Mouse (Mus musculus): Measurements from ENCODE around the gene Adgrg5. TPM values are rescaled to one million over a fixed set of nuclear protein-coding genes. Genes with fewer than 3 reads are reported as not detected.

Gene Adgrg5
- polyA plus RNA-seq, 1 experiment from 2014 or later: 0.05 TPM

GRCm38 (mm10) chr8:94917851-94918495 is 5.5 kb upstream of the Adgrg5 start, which contains the start of gene Ccdc102a:
TSS of gene Ccdc102a (minus strand) at chr8:94918098.
- peak within 1 kb of the TSS; percentile 81 for H3K4me3 ChIP-seq
- peaks cover 41% of the 10 kb centered on the region for H3K4me1 ChIP-seq
- peak within 1 kb of the TSS; percentile 78 for H3K4me2 ChIP-seq (replicated peaks)
- peaks cover 9% of the 10 kb centered on the region for H3K27me3 ChIP-seq
- peak within 1 kb of the TSS; percentile 83 for H3K9ac ChIP-seq
- peak within 1 kb of the TSS; percentile 86 for H3K27ac ChIP-seq
- WGBS: 1% methylated on average over 43 of the region's 51 CpGs
- ATAC-seq (ENCODE audit: insufficient number of reproducible peaks, insufficient read depth, low FRiP score, low TSS enrichment): peak; percentile 17; the same call in 1 of the 2 replicates
- H3K9me3 ChIP-seq: no peaks in the 10 kb centered on the region
- peaks cover 4% of the 10 kb centered on the region; the same call in 1 of the 2 replicates for H3K36me3 ChIP-seq

GRCm38 (mm10) chr8:94919256-94919655 is 4.2 kb upstream of the Adgrg5 start:
- Histone ChIP-seq H3K4me3 (no peak overlapping the region), H3K9ac (no peak overlapping the region), H3K27ac (no peak overlapping the region), H3K9me3 (no peaks in the 10 kb centered on the region), H3K27me3 (no peaks in the 10 kb centered on the region), H3K36me3 (no peaks in the 10 kb centered on the region), H3K4me1 (peaks cover 28% of the 10 kb centered on the region), H3K4me2 (replicated peaks) (no peak overlapping the region)
- no peak for ATAC-seq (ENCODE audit: insufficient number of reproducible peaks, insufficient read depth, low FRiP score, low TSS enrichment)

GRCm38 (mm10) chr8:94922176-94922575 is 1.3 kb upstream of the Adgrg5 start:
- Histone ChIP-seq H3K9me3 (no peaks in the 10 kb centered on the region), H3K27me3 (no peaks in the 10 kb centered on the region)
- 70% methylated on average over 6 of the region's 6 CpGs for WGBS

GRCm38 (mm10) chr8:94922602-94923001 is 892 bp upstream of the Adgrg5 start:
- WGBS: 28% methylated on average over 8 of the region's 8 CpGs
- H3K9ac ChIP-seq: no peak overlapping the region
- H3K36me3 ChIP-seq: no peaks in the 10 kb centered on the region
- no peak overlapping the region for H3K27ac ChIP-seq
- no peak for ATAC-seq (ENCODE audit: insufficient number of reproducible peaks, insufficient read depth, low FRiP score, low TSS enrichment)
- no peaks in the 10 kb centered on the region for H3K27me3 ChIP-seq
- no peak overlapping the region for H3K4me2 ChIP-seq (replicated peaks)
- H3K4me3 ChIP-seq: no peak overlapping the region
- no peaks in the 10 kb centered on the region for H3K9me3 ChIP-seq
- no peaks in the 10 kb centered on the region for H3K4me1 ChIP-seq

More at GRCm38 (mm10) chr8:94922176-94922575, 1.3 kb upstream of the Adgrg5 start:
- Histone ChIP-seq H3K4me1 (no peaks in the 10 kb centered on the region), H3K4me2 (replicated peaks) (no peak overlapping the region), H3K9ac (no peak overlapping the region), H3K4me3 (no peak overlapping the region), H3K36me3 (no peaks in the 10 kb centered on the region), H3K27ac (no peak overlapping the region)
- no peak for ATAC-seq (ENCODE audit: insufficient number of reproducible peaks, insufficient read depth, low FRiP score, low TSS enrichment)

- H3K4me2 ChIP-seq (replicated peaks): no peak overlapping the region
- ATAC-seq (ENCODE audit: insufficient number of reproducible peaks, insufficient read depth, low FRiP score, low TSS enrichment): no peak
- WGBS: 89% methylated on average over 3 of the region's 3 CpGs
- no peaks in the 10 kb centered on the region for H3K36me3 ChIP-seq
- H3K9me3 ChIP-seq: no peaks in the 10 kb centered on the region
- H3K27ac ChIP-seq: no peak overlapping the region
- H3K4me1 ChIP-seq: no peaks in the 10 kb centered on the region
- H3K4me3 ChIP-seq: no peak overlapping the region
- no peaks in the 10 kb centered on the region for H3K27me3 ChIP-seq
- no peak overlapping the region for H3K9ac ChIP-seq
Observed at GRCm38 (mm10) chr8:94928227-94928626, 4.7 kb downstream of the Adgrg5 start.

GRCm38 (mm10) chr8:94933918-94934317 is 10.4 kb downstream of the Adgrg5 start:
- H3K36me3 ChIP-seq: no peaks in the 10 kb centered on the region
- no peak overlapping the region for H3K4me3 ChIP-seq
- H3K27me3 ChIP-seq: 0 out of 2 replicates have a peak, but pooled peaks cover 2% of the 10 kb centered on the region
- H3K9me3 ChIP-seq: no peaks in the 10 kb centered on the region
- H3K9ac ChIP-seq: no peak overlapping the region
- 48% methylated on average over 5 of the region's 5 CpGs for WGBS
- H3K4me1 ChIP-seq: no peaks in the 10 kb centered on the region
- no peak overlapping the region for H3K4me2 ChIP-seq (replicated peaks)
- ATAC-seq (ENCODE audit: insufficient number of reproducible peaks, insufficient read depth, low FRiP score, low TSS enrichment): no peak
- H3K27ac ChIP-seq: no peak overlapping the region

GRCm38 (mm10) chr8:94935172-94935571 is 11.7 kb downstream of the Adgrg5 start:
- H3K4me3 ChIP-seq: no peak overlapping the region
- 0 out of 2 replicates have a peak, but pooled peaks cover 2% of the 10 kb centered on the region for H3K27me3 ChIP-seq
- H3K4me1 ChIP-seq: no peaks in the 10 kb centered on the region
- no peak overlapping the region for H3K27ac ChIP-seq
- ATAC-seq (ENCODE audit: insufficient number of reproducible peaks, insufficient read depth, low FRiP score, low TSS enrichment): no peak
- no peak overlapping the region for H3K4me2 ChIP-seq (replicated peaks)
- 82% methylated on average over 3 of the region's 3 CpGs for WGBS
- no peaks in the 10 kb centered on the region for H3K9me3 ChIP-seq
- H3K36me3 ChIP-seq: no peaks in the 10 kb centered on the region
- H3K9ac ChIP-seq: no peak overlapping the region

GRCm38 (mm10) chr8:94942566-94942965 is 19.1 kb downstream of the Adgrg5 start:
- Histone ChIP-seq H3K9me3 (no peaks in the 10 kb centered on the region), H3K9ac (no peak overlapping the region), H3K4me2 (replicated peaks) (no peak overlapping the region), H3K27ac (no peak overlapping the region), H3K4me1 (no peaks in the 10 kb centered on the region), H3K4me3 (no peak overlapping the region), H3K36me3 (no peaks in the 10 kb centered on the region), H3K27me3 (no peaks in the 10 kb centered on the region)
- ATAC-seq (ENCODE audit: insufficient number of reproducible peaks, insufficient read depth, low FRiP score, low TSS enrichment): no peak
- 17% methylated on average over 6 of the region's 6 CpGs for WGBS

GRCm38 (mm10) chr8:94945185-94945584 is 21.7 kb downstream of the Adgrg5 start:
- no peak overlapping the region for H3K4me2 ChIP-seq (replicated peaks)
- no peak overlapping the region for H3K4me3 ChIP-seq
- no peaks in the 10 kb centered on the region for H3K27me3 ChIP-seq
- no peaks in the 10 kb centered on the region for H3K4me1 ChIP-seq
- no peaks in the 10 kb centered on the region for H3K36me3 ChIP-seq
- H3K27ac ChIP-seq: no peak overlapping the region
- H3K9me3 ChIP-seq: no peaks in the 10 kb centered on the region
- no peak overlapping the region for H3K9ac ChIP-seq
- WGBS: 43% methylated on average over 6 of the region's 6 CpGs
- ATAC-seq (ENCODE audit: insufficient number of reproducible peaks, insufficient read depth, low FRiP score, low TSS enrichment): no peak

- Histone ChIP-seq H3K27me3 (no peaks in the 10 kb centered on the region), H3K9ac (no peak overlapping the region), H3K36me3 (no peaks in the 10 kb centered on the region), H3K27ac (no peak overlapping the region), H3K9me3 (no peaks in the 10 kb centered on the region), H3K4me1 (no peaks in the 10 kb centered on the region), H3K4me3 (no peak overlapping the region), H3K4me2 (replicated peaks) (no peak overlapping the region)
- 75% methylated on average over 4 of the region's 4 CpGs for WGBS
- ATAC-seq (ENCODE audit: insufficient number of reproducible peaks, insufficient read depth, low FRiP score, low TSS enrichment): no peak
Observed at GRCm38 (mm10) chr8:94948421-94948820, 24.9 kb downstream of the Adgrg5 start.

- Histone ChIP-seq H3K4me2 (replicated peaks) (no peak overlapping the region), H3K4me3 (no peak overlapping the region), H3K9ac (no peak overlapping the region), H3K4me1 (no peaks in the 10 kb centered on the region), H3K27me3 (no peaks in the 10 kb centered on the region), H3K27ac (no peak overlapping the region), H3K36me3 (no peaks in the 10 kb centered on the region), H3K9me3 (no peaks in the 10 kb centered on the region)
- WGBS: 88% methylated on average over 4 of the region's 4 CpGs
- ATAC-seq (ENCODE audit: insufficient number of reproducible peaks, insufficient read depth, low FRiP score, low TSS enrichment): no peak
Observed at GRCm38 (mm10) chr8:94949010-94949409, 25.5 kb downstream of the Adgrg5 start.

- Histone ChIP-seq H3K4me1 (no peaks in the 10 kb centered on the region), H3K27me3 (no peaks in the 10 kb centered on the region), H3K27ac (no peak overlapping the region), H3K4me3 (no peak overlapping the region), H3K36me3 (no peaks in the 10 kb centered on the region), H3K4me2 (replicated peaks) (no peak overlapping the region), H3K9me3 (no peaks in the 10 kb centered on the region), H3K9ac (no peak overlapping the region)
- peak; percentile 64; the same call in 1 of the 2 replicates for ATAC-seq (ENCODE audit: insufficient number of reproducible peaks, insufficient read depth, low FRiP score, low TSS enrichment)
- WGBS: 16% methylated on average over 4 of the region's 4 CpGs
Observed at GRCm38 (mm10) chr8:94950046-94950445, 26.6 kb downstream of the Adgrg5 start.
